Comparison of ENCODE assay signal across 15 mouse cellular contexts in genomic region chr5:51040926-51041325, GRCm38 (mm10).
DNase-seq lines count a peak whose midpoint lies in the region; ATAC-seq and TF ChIP-seq lines count a peak whose summit lies in the region.
"Had no signal": no experiment of that assay in that cellular context is flagged by ENCODE, and none has a peak within 500 bp of the region (broad histone marks: within the 10 kb centered on the region; RNA-seq: fewer than 3 reads in every experiment).

No protein-coding gene starts in this region.

- H3K4me2 ChIP-seq in kidney, embryonic 14.5 days (replicated peaks; ENCODE audit: low read depth, low read length), result no peak overlapping the region
- H3K4me2 ChIP-seq in limb, embryonic 11.5 days (ENCODE audit: low read depth, severe bottlenecking), result no peak overlapping the region
- H3K4me2 ChIP-seq in intestine, postnatal 0 days (replicated peaks; ENCODE audit: low read depth), result no peak overlapping the region
- H3K4me2 ChIP-seq: neural tube, embryonic 13.5 days had no signal

- no peaks in the 10 kb centered on the region for H3K4me1 ChIP-seq in kidney, embryonic 14.5 days (ENCODE audit: control insufficient read depth, insufficient read depth, low read length)
- no peaks in the 10 kb centered on the region for H3K4me1 ChIP-seq in limb, embryonic 11.5 days (ENCODE audit: control insufficient read depth, insufficient read depth, low read length)
- no peaks in the 10 kb centered on the region for H3K4me1 ChIP-seq in intestine, postnatal 0 days (replicated peaks; ENCODE audit: control insufficient read depth, insufficient read depth, low read length)
- H3K4me1 ChIP-seq: neural tube, embryonic 13.5 days had no signal

- H3K27ac ChIP-seq in kidney, embryonic 14.5 days (ENCODE audit: low read depth, low read length), result no peak overlapping the region
- peak overlapping the region; percentile 55; the same call in 1 of the 2 replicates for H3K27ac ChIP-seq in limb, embryonic 11.5 days (replicated peaks; ENCODE audit: low read depth, low read length)
- H3K27ac ChIP-seq in intestine, postnatal 0 days (ENCODE audit: low read depth, low read length), result no peak overlapping the region
- H3K27ac ChIP-seq: hindbrain, postnatal 0 days; neural tube, embryonic 13.5 days had no signal

- WGBS in kidney, embryonic 14.5 days, result 78% methylated on average over 6 of the region's 6 CpGs
- WGBS in limb, embryonic 11.5 days, result 74% methylated on average over 6 of the region's 6 CpGs
- 90% methylated on average over 6 of the region's 6 CpGs for WGBS in intestine, postnatal 0 days

- H3K9me3 ChIP-seq in kidney, embryonic 14.5 days (ENCODE audit: control insufficient read depth, low read length), result no peaks in the 10 kb centered on the region
- H3K9me3 ChIP-seq in limb, embryonic 11.5 days (ENCODE audit: control insufficient read depth, low read length), result no peaks in the 10 kb centered on the region
- no peaks in the 10 kb centered on the region for H3K9me3 ChIP-seq in intestine, postnatal 0 days (ENCODE audit: control insufficient read depth)
- H3K9me3 ChIP-seq: neural tube, embryonic 13.5 days had no signal

- ATAC-seq in kidney, embryonic 14.5 days (ENCODE audit: low FRiP score, low TSS enrichment), result no peak
- ATAC-seq in limb, embryonic 11.5 days (ENCODE audit: insufficient number of reproducible peaks, low FRiP score, low TSS enrichment, low read depth), result no peak
- ATAC-seq in erythroblast, adult 5-6 weeks (replicated peaks; ENCODE audit: low FRiP score, poor library complexity, severe bottlenecking), result no peak
- ATAC-seq in intestine, postnatal 0 days, result no peak
- ATAC-seq: hindbrain, postnatal 0 days; lung, postnatal 0 days had no signal

- H3K9ac ChIP-seq in kidney, embryonic 14.5 days (ENCODE audit: low read depth, low read length), result no peak overlapping the region
- no peak overlapping the region for H3K9ac ChIP-seq in limb, embryonic 11.5 days (ENCODE audit: low read length)
- H3K9ac ChIP-seq in intestine, postnatal 0 days (ENCODE audit: low read depth, low read length), result no peak overlapping the region
- H3K9ac ChIP-seq: neural tube, embryonic 13.5 days had no signal

- H3K4me3 ChIP-seq in kidney, embryonic 14.5 days (ENCODE audit: low read length), result no peak overlapping the region
- no peak overlapping the region for H3K4me3 ChIP-seq in limb, embryonic 11.5 days (ENCODE audit: low read depth, low read length)
- no peak overlapping the region for H3K4me3 ChIP-seq in intestine, postnatal 0 days (ENCODE audit: low read depth, low read length)
- H3K4me3 ChIP-seq: neural tube, embryonic 13.5 days had no signal

- TF ChIP-seq CTCF in intestine, postnatal 0 days (IDR thresholded peaks at IDR 0.05; ENCODE audit: low read depth), result no peak

- DNase-seq in kidney, adult 11 months, result peak; percentile 61
- DNase-seq in gastrocnemius, adult 18-20 months (ENCODE audit: low spot score), result peak; percentile 63
- peak; percentile 60 for DNase-seq in kidney, adult 9 months
- DNase-seq in limb, embryonic 11.5 days (ENCODE audit: low spot score), result no peak
- no peak for DNase-seq in cerebellum, adult 11-12 months
- DNase-seq: B cell, adult 2 months; cerebellum, adult 9-11 months; heart, postnatal 14 days; layer of hippocampus, adult 9-11 months had no signal

- no peaks in the 10 kb centered on the region for H3K36me3 ChIP-seq in kidney, embryonic 14.5 days (ENCODE audit: control insufficient read depth, insufficient read depth, low read length)
- H3K36me3 ChIP-seq in limb, embryonic 11.5 days (ENCODE audit: control insufficient read depth, insufficient read depth, low read length), result no peaks in the 10 kb centered on the region
- no peaks in the 10 kb centered on the region for H3K36me3 ChIP-seq in intestine, postnatal 0 days (ENCODE audit: control insufficient read depth, insufficient read depth)
- H3K36me3 ChIP-seq: neural tube, embryonic 13.5 days had no signal

- no peaks in the 10 kb centered on the region for H3K27me3 ChIP-seq in kidney, embryonic 14.5 days (ENCODE audit: control insufficient read depth, insufficient read depth, low read length)
- H3K27me3 ChIP-seq in limb, embryonic 11.5 days (ENCODE audit: control insufficient read depth, insufficient read depth, low read length), result no peaks in the 10 kb centered on the region
- no peaks in the 10 kb centered on the region for H3K27me3 ChIP-seq in intestine, postnatal 0 days (replicated peaks; ENCODE audit: control insufficient read depth, insufficient read depth, low read length)
- H3K27me3 ChIP-seq: neural tube, embryonic 13.5 days had no signal

Comparison
In these comparisons a context has a peak if more than half of its experiments do, and no peak if none do; other contexts are left out.
1. DNase-seq: peak in kidney, adult 11 months (single experiment), gastrocnemius, adult 18-20 months (single experiment) and kidney, adult 9 months (single experiment); none in limb, embryonic 11.5 days (single experiment) and cerebellum, adult 11-12 months (single experiment).